In the genomic region with DNA sequence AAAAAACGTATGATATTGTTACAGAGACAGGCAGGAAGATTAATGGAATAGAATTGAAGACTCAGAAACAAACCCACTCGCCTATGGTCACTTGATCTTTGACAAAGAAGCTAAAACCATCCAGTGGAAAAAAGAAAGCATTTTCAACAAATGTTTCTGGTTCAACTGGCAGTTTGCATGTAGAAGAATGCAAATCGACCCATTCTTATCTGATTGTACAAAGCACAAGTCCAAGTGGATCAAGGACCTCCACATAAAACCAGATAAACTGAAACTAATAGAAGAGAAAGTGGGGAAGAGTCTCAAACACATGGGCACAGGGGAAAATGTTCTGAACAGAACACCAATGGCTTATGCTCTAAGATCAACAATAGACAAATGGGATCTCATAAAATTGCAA, we compare ENCODE assay signal across 2 mouse cellular contexts. TPM values are rescaled to one million over a fixed set of nuclear protein-coding genes. Genes with fewer than 3 reads are reported as not detected.
DNase-seq lines count a peak whose midpoint lies in the region; TF ChIP-seq lines count a peak whose summit lies in the region.
"Not testable (repeated sequence)": the region's sequence is repeated elsewhere in the genome, so short reads cannot be mapped to it uniquely, and the experiment has no call there.

No protein-coding gene starts in this region.

- H3K79me2 ChIP-seq in liver, adult 2 months (ENCODE audit: control insufficient read depth, insufficient read depth, low read length): not testable (repeated sequence)

- not testable (repeated sequence) for TF ChIP-seq CTCF in liver, adult 2 months (IDR thresholded peaks at IDR 0.05; ENCODE audit: low read depth, low read length)

- H3K27me3 ChIP-seq in liver, adult 2 months (ENCODE audit: control insufficient read depth, insufficient read depth, low read length): not testable (repeated sequence)

- H3K4me1 ChIP-seq in liver, adult 2 months (ENCODE audit: control insufficient read depth, insufficient read depth, low read length): not testable (repeated sequence)

- not testable (repeated sequence) for H3K9ac ChIP-seq in liver, adult 2 months (ENCODE audit: low read depth, low read length)

- WGBS in liver, adult 2 months: 26% methylated on average over 3 of the region's 3 CpGs

- not testable (repeated sequence) for H3K4me3 ChIP-seq in liver, adult 2 months (ENCODE audit: insufficient read depth, low read depth, low read length)

- DNase-seq in heart, adult 11 months: peak; percentile 14
- peak; percentile 80 for DNase-seq in liver, adult 2 months (ENCODE audit: extremely low read depth, low read depth, low spot score)

- H3K27ac ChIP-seq in liver, adult 2 months (replicated peaks; ENCODE audit: insufficient read depth, low read depth, low read length): not testable (repeated sequence)

- TF ChIP-seq POLR2A in liver, adult 2 months (IDR thresholded peaks at IDR 0.05; ENCODE audit: extremely low read depth, insufficient read depth, low read length): not testable (repeated sequence)

- not testable (repeated sequence) for H3K36me3 ChIP-seq in liver, adult 2 months (ENCODE audit: control insufficient read depth, insufficient read depth, low read length)

RNA-seq across cellular contexts. Expression of gene Ppp4r3a, which starts 10.2 kb away (rescaled TPM):
- 40.7 and 41.9 TPM in 2 replicates for total RNA-seq in liver, adult 2 months (2014; rRNA removed)
- polyA plus RNA-seq in liver, adult 2 months (2012; rRNA removed): 11.6 and 12.2 TPM in 2 replicates
